Mouse (Mus musculus) lung, adult 2 months (tissue): ENCODE results near the gene Zdhhc16.

Experiments
- CTCF ChIP-seq: fragments of 200-500 bp; IDR thresholded peaks from 2 replicates; pipeline ENCODE4 v1.5.1; 2011; ENCODE audit warnings: mild to moderate bottlenecking, low read length, control low read depth; ENCODE audit not compliant: insufficient read depth
- POLR2A ChIP-seq: fragments of 200-500 bp; IDR thresholded peaks from 2 replicates; pipeline ENCODE4 v1.6.1; 2011; ENCODE audit warnings: low read depth, mild to moderate bottlenecking, control low read depth, low read length, borderline replicate concordance; ENCODE audit errors: extremely low read depth

DNA sequence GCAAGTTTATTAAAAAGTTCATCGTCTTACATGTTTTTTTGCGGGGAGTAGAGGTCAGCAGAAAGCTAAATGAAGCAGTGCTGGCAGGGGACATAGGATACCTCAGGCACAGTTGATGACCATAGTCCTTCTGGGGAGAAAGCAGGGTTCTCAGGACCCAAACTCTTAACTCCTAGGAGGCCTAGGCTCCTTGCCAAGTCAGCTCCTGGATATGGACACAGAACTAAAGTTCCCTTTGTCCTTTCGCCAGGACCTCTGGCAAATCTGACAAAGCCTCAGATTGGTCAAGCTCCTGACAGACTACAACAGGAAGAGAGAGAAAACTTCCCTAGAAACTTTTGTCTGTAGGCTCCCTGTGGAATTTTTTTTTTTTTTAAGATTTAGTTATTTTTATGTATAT lies 24.5 kb upstream of the Zdhhc16 start:
- TF ChIP-seq CTCF (no peak), POLR2A (no peak)
